Mouse (Mus musculus) Patski (cell line): Measurements from ENCODE around the gene Samd15. TPM values are rescaled to one million over a fixed set of nuclear protein-coding genes. Genes with fewer than 3 reads are reported as not detected.
A peak's percentile ranks its signal among the peaks of the same experiment; 100 is the strongest.
"Not testable (repeated sequence)": the region's sequence is repeated elsewhere in the genome, so short reads cannot be mapped to it uniquely, and the experiment has no call there.

ENCODE experiments used
- ATAC-seq: fragments of 100-300 bp; one replicate; pipeline ENCODE4 v1.8.0; 2021
- CTCF ChIA-PET: fragments of 350-600 bp; sonication (Branson Sonifier 250); formaldehyde crosslinking; loops from one replicate; lab custom pipeline; 2022; ENCODE audit warnings: inconsistent platforms; lab: Charles Lee
- POLR2A ChIA-PET: fragments of 350-600 bp; sonication (Branson Sonifier 250); formaldehyde crosslinking; loops from one replicate; lab custom pipeline; 2022; ENCODE audit warnings: antibody characterized with exemption, inconsistent platforms; lab: Charles Lee
- DNase-seq: peaks from one replicate; pipeline ENCODE4 v3.0.0-alpha.2; 2011; ENCODE audit warnings: low read depth, low spot score
- H3K27me3 ChIP-seq: fragments of 371-371 bp; one replicate; pipeline ENCODE4 v1.5.1; 2021
- CTCF ChIP-seq: fragments of 100-300 bp; IDR thresholded peaks from one replicate; pipeline ENCODE4 v1.5.1; 2021
- in situ Hi-C: fragments of 300-500 bp; cut with MboI; formaldehyde crosslinking; loops from 3 replicates; pipeline ENCODE4 v1.11.1; 2018; ENCODE audit warnings: low pct_unique_long_range_greater_than_20kb, mixed read lengths
- polyA plus RNA-seq: library from polyadenylated mRNA; unstranded; gene quantifications from one replicate; pipeline ENCODE4 v1.2.3, GENCODE M21; 2021

Gene Samd15
- polyA plus RNA-seq, 1 experiment from 2014 or later: 1.2 TPM

DNA sequence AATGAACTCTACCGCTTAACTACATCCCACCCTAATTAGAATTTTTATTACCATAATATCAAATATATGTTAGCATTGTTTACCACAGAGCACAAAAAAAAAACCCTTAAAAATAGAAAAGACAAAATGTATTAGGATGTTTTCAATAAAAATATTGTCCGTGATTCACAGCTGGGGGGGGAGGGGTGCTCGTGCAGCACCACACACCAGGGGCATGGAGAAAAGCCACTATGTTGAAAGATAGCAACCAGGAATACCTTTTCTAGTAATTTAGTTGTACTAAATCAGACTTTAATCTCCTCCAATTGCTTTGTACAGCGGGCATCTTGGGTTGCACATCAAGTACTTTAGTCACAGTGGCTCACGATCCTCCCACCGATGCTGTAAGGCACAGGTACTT is 731 bp upstream of the Samd15 start:
- DNase-seq: no peak
- ChIA-PET CTCF (no interaction called here), POLR2A (no interaction called here)
- in situ Hi-C loops: no loop called here
- no peak for TF ChIP-seq CTCF
- ATAC-seq: no peak
- H3K27me3 ChIP-seq: no peaks in the 10 kb centered on the region

DNA sequence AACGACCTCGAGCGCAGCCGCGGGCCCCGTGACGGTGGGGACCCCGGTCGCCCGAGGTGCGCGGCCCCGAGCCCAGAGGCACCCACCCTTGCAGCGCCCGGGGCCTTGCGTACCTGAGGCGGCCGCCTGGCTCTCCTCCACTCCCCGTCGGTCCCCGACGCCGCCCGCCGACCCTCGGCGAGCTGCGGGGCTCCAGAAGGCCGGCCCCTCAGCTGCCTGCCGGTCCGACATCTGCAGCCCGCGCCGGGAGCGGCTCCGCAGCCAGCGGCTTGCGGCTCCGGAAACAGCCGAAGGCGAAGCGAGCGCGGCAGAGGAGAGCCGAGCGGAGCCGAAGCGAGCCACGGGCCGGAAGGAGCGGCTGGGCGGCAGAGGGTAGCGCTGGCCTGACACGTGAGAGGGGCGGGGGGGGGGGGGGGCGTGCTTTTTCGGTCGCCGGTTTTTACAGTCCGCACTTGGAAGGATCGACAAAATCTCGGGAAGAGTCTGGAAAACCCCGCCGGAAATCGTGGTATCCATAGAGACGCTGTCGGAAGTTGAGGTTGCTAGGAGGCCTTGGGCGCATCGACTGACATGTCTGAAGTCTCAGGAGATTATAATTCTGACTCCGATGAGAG is 557 bp downstream of the Samd15 start, which contains the start of gene Tmed8:
Tmed8 (minus strand) TSS at position 482 of the 614 bp plus-strand sequence.
- TF ChIP-seq CTCF: no peak
- in situ Hi-C loops: no loop called here
- ATAC-seq (peak; percentile 96), DNase-seq (peak; percentile 37)
- ChIA-PET CTCF (no interaction called here), POLR2A (no interaction called here)
- no peaks in the 10 kb centered on the region for H3K27me3 ChIP-seq

DNA sequence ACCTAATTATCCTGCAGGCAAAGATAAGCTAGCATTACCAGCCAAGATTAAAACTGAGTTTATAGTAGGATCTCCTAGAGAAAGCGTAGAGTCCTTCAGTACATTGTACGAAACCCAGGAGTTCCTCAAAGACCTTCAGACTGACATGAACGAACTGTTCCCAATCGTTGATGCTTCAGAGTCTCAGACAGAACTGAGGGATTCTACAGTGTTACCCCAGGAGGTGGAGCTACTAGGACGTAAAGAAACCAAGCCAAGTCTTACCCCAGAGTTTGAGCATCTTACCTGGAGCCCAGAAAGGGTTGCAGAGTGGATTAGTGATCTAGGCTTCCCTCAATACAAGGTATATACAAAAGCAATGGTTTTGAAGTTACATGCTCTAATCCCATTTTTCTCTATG is 2.2 kb downstream of the Samd15 start:
- TF ChIP-seq CTCF: no peak
- POLR2A ChIA-PET: no interaction called here
- in situ Hi-C loops: no loop called here
- CTCF ChIA-PET: no interaction called here
- no peaks in the 10 kb centered on the region for H3K27me3 ChIP-seq
- no peak for DNase-seq
- ATAC-seq: no peak

DNA sequence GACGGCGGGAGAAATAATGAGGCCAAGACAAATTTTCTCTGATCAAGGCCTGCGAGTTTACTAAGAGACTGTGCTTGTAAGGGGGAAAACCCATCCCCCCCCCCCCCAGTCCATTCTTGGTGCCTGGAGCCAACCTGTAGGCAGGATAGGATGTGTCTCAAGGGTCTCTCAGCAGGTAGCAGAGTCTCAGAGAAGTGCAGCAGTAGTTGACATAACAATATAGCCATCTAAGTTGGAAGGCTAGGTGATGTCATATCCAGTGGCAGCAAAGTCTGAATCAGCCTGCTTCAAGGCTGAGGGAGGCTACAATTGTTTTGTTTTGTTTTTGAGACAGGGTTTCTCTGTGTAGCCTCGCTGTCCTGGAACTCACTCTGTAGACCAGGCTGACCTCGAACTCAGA is 6.3 kb downstream of the Samd15 start:
- ATAC-seq, POLR2A ChIA-PET, DNase-seq, CTCF ChIA-PET, in situ Hi-C loops, H3K27me3 ChIP-seq: not testable (repeated sequence)

DNA sequence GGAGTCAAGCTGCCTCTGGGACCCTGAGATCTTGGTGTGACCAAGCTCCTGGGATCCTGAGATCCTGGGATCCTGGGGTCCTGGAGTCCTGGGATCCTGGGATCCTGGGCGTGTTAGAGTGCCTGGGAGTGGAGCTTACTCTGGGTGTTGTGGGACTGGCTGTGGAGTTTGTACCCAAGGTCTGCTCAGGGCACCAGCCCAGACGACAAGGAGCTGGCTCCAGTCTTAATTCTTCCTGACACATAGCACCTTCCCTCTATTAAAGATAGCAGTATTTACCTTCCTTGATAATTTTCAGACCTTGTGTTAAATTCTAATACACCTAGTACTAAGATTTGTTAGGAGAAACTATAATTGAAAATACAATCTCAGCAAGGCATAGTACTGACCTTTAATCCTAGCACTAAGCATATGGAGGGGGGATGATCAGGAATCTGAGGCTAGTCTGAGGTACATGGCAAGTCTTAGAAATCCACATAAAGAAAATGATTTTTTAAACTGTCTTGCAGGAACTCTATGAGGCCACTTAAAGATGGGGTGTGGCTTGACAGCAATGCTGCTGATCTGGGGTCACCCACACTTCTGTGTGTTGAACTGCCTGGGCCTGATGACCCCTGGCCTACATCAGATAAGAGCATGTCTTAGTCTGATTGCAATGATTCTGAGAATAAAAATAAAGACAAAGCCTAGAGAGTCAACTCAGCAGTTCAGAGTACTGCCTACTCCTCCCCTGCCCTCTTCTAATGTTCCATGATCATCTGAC is 13.5 kb downstream of the Samd15 start:
- ATAC-seq: no peak
- CTCF ChIA-PET: no interaction called here
- no peak for DNase-seq
- in situ Hi-C loops: no loop called here
- POLR2A ChIA-PET: no interaction called here
- no peak for TF ChIP-seq CTCF
- no peaks in the 10 kb centered on the region for H3K27me3 ChIP-seq

DNA sequence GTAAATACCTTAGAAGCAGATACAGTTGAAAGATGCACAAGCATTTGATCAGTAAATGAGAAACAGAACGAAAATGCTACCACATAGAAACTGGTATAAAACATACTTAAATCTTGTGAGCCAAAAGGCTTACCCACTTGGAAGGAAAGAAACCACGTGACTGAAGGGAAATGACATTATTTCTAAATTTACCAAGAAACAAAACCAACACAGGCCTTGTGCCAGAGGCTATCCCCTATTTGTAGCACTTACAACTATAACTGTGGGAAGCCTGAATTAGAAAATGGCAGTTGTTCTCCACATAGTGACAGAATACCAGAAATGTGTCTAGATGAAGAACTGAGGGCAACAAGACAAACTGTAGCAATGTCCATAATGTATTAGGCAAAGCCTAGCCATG is 16.5 kb downstream of the Samd15 start:
- no peak for TF ChIP-seq CTCF
- ChIA-PET POLR2A (no interaction called here), CTCF (no interaction called here)
- DNase-seq: no peak
- H3K27me3 ChIP-seq: no peaks in the 10 kb centered on the region
- in situ Hi-C loops: no loop called here
- ATAC-seq: no peak

DNA sequence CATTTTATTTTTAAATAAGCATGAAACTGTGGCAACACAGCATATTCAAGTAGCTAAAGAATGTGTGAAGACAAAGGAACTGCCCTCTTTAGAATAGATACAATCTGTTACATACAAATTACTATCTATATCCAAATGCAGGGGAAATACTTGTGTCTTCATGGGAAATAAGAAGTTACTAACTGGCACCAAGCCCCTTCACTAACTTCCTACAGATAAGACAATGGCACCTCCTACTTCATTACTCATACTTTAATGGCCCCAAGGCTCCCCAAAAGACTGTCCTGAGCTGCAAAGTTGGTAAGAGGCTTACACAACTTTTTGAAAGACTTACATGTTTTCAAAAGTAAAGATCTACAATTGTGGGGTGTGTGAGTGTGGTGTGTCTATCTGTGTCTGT is 18.1 kb downstream of the Samd15 start:
- DNase-seq (no peak), ATAC-seq (no peak)
- TF ChIP-seq CTCF: no peak
- no peaks in the 10 kb centered on the region for H3K27me3 ChIP-seq
- CTCF ChIA-PET: no interaction called here
- POLR2A ChIA-PET: no interaction called here
- in situ Hi-C loops: no loop called here

DNA sequence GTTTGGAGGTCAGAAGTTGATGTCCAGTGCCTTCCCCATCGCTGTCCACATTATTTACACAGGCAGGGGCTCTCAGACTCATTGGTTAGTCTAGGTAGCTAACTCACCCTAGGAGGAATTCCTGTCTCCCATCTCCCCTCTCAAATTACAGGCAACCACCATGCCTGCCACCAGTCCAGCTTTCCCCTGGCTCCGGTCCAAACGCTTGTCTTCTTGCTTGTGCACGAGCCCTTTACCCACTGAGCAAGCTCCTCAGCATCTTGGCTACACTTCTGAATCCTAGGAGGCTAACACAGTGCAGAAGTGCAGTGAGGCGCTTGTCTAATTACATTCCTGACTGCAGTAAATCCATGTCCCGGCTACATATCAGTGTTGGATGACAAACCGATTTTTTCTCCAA is 19.8 kb downstream of the Samd15 start:
- DNase-seq: peak; percentile 20
- POLR2A ChIA-PET: no interaction called here
- in situ Hi-C loops: no loop called here
- CTCF ChIA-PET: interaction anchor here (0.6 kb wide), 1 partner anchor 45 kb away, joined by 3 read pairs; no protein-coding TSS in a partner anchor
- no peaks in the 10 kb centered on the region for H3K27me3 ChIP-seq
- peak; percentile 65 for ATAC-seq
- no peak for TF ChIP-seq CTCF

DNA sequence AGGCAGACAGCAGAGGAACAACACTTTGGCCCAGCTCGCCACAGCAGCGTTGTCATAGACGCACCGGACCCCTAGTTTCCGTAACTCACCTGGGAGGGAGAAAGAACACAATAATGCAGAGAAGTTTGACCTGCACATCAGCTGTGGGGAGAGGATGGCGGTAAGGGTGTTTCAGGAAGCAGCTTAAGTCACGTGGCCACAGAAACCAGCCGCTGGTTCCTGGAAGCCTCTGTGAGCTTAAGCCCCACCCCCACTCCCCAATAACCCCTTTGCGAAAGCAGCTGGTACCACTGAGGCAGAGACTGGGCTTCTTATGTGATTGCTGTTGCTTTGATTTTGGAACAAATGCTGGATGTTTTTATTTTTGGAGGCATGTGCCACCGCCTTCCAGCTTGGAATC is 25.4 kb downstream of the Samd15 start:
- ChIA-PET POLR2A (no interaction called here), CTCF (no interaction called here)
- ATAC-seq (no peak), DNase-seq (no peak)
- no peak for TF ChIP-seq CTCF
- no peaks in the 10 kb centered on the region for H3K27me3 ChIP-seq
- in situ Hi-C loops: no loop called here

DNA sequence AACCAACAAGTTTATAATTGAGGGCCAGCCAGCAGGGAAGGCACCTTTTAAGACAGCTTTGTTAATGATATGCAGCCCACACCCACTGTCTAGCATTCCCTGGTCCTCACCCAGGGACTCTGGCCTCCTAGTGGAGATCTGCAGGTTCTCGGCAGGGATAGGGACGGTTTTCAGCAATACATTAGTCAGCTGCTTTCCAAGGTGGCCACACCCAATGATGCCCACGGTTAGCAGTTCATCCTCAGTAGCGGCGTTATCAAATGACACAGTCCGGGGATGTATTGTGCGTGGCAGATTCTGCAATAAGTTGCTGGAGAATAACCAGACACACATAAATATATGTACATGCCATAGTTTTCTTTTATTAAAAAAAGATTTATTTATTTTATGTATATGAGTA is 27.3 kb downstream of the Samd15 start:
- no peak for ATAC-seq
- no peak for DNase-seq
- ChIA-PET CTCF (no interaction called here), POLR2A (no interaction called here)
- in situ Hi-C loops: no loop called here
- no peaks in the 10 kb centered on the region for H3K27me3 ChIP-seq
- no peak for TF ChIP-seq CTCF

DNA sequence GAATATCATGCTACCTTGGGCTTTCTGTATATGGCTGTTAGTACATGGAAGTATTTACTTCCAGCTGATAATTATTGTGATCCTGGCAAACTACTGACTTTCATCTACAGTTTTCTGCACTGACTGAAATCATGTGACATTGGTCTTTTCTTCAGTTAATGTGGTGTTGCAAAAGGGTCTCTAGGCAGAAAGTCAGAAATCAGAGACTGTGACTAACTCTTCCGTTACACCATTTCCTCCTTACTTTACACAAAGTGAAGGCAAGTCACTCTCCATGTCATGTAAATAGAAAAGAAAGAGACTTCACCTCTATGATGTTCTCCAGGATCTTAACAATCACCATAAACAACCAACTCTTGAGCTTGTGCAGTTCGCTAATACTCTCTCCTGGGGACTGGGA is 30.1 kb downstream of the Samd15 start:
- TF ChIP-seq CTCF: no peak
- H3K27me3 ChIP-seq: no peaks in the 10 kb centered on the region
- DNase-seq (no peak), ATAC-seq (no peak)
- POLR2A ChIA-PET: no interaction called here
- CTCF ChIA-PET: no interaction called here
- in situ Hi-C loops: no loop called here
